Mouse (Mus musculus): Measurements from ENCODE around the gene Gm43191.

Gm43191 gene

DNA sequence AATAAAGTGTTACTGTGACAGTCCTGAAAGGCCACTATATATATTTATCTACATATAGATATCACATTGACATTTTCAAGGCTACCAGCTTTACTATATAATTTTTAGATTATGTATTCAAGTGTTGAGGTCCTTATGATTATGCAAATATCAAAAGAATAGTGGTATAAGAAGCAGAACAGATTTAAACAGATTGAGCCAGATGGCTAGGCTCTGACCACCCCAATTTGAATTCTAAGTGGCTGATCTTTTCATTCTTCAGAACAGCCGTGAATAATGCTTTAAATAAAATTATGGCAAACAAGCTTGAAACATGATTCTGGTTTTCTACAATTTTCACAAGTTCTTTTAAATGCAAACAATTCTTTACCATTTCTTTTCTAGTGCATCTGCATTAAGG lies 49.6 kb downstream of the Gm43191 start:
- DNase-seq (ENCODE audit: inconsistent age in 2 of 2, low spot score in 1 of 2): no peak

DNA sequence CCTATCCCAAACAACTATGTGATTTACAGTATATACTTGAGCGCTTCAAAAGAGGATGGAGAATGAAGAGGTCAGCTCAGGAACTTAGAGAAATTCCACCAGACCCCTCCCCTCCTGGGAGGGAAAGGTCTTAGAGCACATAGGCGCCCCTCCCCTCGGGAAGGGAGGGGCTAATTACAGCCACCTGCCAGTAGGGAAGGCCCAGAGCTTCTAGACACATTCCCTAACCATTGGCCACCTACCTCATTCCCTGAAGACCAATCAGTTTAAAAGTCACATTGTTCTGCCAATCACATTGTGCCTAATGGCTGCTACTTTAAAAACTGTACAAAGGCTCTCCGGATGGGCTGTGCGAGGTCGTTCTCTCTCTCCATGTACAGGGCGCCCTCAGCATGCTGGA lies 58.4 kb downstream of the Gm43191 start:
- DNase-seq (ENCODE audit: inconsistent age in 2 of 2, low spot score in 1 of 2): no peak

DNA sequence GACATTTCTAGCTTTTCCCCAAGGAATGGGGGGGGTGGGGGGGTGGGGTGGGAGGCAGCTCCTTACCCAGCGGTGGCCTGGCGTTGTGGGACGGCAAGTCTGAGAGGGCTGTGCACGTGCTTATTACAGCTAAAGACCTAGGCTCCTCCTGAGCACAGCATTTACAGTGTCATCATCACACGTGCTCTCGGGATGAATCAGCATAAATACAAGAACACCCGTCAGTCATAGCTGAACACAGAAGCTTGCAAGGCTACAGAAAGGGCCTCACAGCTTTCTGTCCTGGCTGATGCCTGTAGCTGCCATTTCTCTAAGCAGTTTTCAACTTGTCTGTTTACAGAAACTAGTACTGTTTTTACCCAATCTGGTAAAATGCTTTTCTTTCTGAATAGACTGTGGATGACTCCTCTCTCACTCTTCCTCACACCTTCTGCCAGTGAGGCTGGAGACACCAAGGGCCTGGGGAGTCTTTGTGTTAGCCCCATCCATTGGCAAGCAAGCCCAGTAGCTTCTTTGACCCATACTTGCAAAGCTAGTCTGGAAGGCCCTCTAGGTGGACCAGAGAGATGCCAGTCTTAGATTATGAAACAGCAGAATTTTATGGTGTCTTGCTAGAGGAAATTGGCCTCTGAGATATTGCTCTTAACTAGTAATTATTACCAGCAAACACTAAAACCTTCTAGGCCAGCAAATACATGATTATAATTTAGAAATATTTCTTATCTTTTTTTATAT lies 60.3 kb downstream of the Gm43191 start:
- no peak for DNase-seq (ENCODE audit: inconsistent age in 2 of 2, low spot score in 1 of 2)

DNA sequence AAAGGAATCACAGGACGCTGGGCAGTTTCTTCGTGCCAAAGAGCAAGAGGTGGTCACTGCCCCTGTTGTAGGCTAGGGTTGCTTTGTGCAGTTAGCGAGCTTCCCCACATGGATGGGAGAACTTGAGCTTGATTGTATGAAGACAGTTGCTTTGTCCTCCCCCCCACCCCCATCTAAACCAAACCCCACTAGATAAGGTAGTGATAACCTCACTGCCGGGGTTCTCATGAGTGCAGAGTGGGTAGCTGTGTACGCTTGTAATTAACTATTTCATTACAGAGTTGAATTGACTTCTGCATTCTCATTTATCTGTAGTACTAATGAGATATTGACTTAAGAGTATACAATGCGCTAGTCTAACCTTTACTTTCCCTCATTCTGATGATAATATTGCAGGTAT lies 62.2 kb downstream of the Gm43191 start:
- no peak for DNase-seq (ENCODE audit: inconsistent age in 2 of 2, low spot score in 1 of 2)

DNA sequence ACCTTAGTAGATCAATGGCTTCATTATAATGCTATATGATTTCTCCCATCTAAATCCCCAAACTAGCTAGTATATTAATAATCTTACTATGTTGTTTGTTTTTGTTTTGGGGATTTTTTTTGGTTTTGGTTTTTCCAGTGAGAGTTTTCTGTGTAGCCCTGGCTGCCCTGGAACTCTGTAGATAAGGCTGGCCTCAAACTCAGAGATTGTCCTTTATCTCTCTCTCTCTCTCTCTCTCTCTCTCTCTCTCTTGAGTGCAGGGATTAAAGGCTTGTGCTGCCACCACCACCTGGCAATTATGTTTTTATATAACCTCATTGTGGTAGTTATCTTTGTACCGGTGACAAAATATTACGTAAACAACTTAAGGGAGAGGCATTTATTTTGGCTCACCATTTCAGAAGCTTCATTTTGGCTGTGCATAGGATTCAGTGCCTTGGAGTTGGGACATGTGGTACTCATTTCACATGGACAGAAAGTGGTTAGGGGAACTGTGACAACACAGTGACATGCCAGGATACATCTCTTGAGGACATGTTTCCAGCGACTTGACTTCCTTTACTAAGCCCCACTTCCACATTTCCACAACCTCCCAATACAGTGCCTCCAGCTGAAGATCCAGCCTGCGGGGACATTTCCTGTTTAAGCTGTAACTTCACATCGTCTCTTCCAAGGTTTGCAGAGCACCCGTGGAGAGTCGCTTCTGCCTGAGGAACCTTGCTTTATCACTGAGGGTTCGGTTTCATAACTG lies 65.6 kb downstream of the Gm43191 start:
- DNase-seq (ENCODE audit: inconsistent age in 2 of 2, low spot score in 1 of 2): no peak

DNA sequence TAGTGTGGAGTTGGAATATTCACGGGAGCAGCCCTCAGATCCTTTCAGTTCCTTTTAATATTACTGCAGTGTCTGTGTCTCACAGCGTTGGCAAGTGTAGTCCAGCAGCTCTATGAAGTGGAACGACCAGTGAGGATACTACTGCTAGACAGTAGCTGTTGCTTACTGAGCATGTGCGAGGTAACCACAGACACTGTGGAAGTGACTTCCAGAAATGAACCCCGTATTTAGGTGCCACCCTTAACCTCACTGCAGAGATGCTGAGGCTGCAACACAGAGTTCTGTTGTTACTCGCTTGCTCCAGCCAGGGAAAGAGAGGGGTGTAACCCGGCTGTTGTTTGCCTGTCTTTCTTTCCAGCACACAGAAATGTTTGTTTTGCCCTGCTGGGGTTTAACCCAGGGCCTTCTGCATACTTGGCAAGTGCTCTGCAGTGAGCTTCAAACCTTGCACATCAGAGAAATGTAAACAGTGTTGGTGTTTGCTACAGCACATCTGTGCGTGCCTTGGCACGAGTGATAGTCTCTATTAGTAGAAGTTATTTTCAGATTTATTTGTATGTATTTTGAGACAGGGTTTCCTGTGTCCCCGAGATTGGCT lies 66.7 kb downstream of the Gm43191 start, which contains the start of gene Trmt13:
TSS of gene Trmt13 (minus strand) at position 293 of the 598 bp plus-strand sequence.
- DNase-seq (ENCODE audit: inconsistent age in 2 of 2, low spot score in 1 of 2): no peak

DNA sequence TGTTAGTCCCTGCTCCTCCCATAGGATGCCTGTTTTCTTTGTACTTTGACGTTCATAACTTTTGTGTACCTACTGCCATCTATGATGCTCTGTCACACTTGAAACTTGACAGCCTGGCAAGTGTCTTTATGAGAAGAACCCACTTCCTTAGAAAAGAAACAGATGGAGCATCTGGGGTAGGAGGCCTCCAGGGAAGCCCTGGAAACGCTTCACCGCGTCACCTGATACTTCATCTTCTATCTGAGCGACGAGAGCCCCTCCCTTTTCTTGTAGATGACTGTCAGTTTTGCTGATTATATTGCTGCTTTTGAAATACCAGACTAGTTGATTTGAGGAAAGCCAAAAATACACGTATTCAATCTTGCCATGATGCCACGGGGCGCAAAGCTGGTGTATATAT lies 76.5 kb downstream of the Gm43191 start:
- no peak for DNase-seq (ENCODE audit: inconsistent age in 2 of 2, low spot score in 1 of 2)

DNA sequence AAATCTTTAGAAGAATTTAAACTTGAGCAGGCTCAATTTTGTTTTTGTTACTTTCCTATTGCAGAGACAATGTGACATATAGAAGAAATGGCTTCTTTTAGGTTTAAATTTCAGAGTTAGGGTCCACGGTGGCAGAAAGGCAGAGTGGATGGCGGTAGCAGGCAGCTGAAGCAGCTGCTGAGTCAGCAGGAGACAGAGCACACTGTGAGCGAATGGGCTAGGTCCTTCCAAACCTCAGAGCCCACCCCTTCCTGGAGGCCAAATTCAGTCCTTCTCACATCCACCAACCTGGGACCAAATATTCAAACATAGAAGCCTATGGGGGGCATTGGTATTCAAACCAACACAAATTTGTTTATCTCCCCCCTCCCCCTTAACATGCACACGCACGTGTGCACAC lies 79.3 kb downstream of the Gm43191 start:
- DNase-seq (ENCODE audit: inconsistent age in 2 of 2, low spot score in 1 of 2): no peak

DNA sequence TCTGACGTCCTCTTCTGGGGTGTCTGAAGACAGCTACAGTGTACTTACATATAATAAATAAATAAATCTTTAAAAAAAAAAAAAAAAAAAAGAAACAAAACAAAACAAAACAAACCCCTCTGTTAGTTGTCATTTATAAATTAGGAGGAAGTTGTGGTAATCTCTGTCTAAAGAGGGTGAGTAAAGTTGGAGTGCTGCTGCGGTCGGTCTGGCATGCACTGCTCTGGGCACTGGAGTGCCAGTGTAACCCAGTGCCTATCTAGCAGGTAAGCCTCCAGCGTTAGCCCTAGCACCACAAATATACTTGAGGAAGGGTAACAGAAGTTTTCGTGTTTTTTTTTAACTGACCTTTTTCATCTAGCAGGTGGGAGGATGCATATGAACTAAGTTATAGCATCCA lies 80.1 kb downstream of the Gm43191 start:
- DNase-seq (ENCODE audit: inconsistent age in 2 of 2, low spot score in 1 of 2): no peak

DNA sequence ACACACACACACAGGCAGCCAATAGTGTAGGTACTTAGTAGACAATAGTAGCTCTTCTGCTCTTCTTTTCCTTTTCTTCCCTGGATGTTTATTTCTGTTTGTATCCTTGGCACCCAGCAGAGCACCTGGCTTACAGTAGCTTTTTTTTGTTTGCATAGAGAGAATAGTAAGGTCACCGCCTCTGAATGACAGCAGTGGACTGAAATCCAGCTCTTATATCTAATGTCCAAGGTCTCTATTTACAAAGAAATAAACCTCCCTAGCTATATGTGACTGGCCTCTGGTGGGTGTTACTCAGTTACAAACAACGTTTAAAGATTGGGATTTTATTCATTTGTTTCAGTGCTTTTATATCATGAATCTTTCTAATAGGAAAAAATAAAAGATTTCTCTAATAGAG lies 81.4 kb downstream of the Gm43191 start:
- no peak for DNase-seq (ENCODE audit: inconsistent age in 2 of 2, low spot score in 1 of 2)

DNA sequence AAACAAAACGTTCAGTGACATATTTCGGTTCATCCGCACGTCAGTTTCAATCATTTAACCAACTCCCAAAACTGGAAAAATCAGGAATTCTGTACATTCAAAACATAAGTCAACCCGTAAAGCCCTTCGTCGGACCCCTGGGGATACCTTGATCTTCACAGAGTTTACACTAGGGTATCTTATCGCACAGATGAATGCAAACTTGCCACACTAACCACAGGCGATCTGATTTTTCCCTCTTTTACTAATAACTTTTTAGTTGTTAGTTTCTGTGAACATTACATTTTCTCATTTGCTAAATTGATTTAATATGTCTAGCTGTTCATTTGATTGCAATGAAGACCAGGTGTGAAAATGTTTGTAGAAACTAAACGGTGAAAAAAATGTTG lies 85.5 kb downstream of the Gm43191 start:
- no peak for DNase-seq (ENCODE audit: inconsistent age in 2 of 2, low spot score in 1 of 2)

DNA sequence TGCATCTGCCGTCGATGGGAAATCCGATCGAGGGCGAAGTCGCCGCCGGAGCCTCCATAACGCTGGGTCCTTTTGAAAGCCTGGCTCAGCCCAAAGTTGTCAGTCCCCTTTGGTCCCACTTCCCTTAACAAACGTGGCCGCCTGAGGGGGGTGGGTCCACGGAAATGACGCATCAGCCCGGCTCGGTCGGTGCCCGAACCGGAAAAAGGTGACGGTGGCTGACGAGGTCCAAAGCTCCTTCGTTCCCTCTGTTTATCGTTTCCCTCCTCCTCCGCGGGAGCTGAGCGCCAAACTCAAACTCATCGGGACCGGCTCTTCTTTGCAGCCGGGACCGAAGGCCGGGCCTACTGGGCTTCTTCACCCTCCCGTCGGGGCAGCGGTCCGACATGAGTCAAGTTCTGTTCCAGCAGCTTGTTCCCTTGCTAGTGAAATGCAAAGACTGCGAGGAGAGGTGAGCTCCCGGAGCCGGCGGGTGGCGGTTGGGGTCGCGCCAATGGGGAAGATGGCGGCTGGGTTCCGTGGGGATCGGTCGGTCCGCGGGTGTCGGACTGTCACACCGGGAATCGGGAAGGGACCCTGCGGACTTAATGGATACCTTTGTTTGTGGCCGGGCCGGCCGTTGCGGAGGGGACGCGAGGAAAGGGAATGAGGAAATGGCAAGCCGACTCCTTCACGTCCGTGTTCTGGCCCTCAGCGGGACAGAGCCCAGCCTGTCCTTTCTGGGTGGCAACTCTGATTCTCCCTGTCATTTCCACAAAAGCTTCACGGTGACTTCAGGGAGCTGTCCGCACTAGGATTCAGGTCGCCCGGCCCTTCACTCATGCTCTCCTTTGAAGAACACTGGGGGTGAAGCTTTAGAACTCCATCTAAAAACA lies 86.1 kb downstream of the Gm43191 start, which contains the start of gene Sass6:
TSS of gene Sass6 (plus strand) at position 255 of the 875 bp plus-strand sequence.
- peak; percentile 97 to 99 for DNase-seq (ENCODE audit: inconsistent age in 2 of 2, low spot score in 1 of 2)

DNA sequence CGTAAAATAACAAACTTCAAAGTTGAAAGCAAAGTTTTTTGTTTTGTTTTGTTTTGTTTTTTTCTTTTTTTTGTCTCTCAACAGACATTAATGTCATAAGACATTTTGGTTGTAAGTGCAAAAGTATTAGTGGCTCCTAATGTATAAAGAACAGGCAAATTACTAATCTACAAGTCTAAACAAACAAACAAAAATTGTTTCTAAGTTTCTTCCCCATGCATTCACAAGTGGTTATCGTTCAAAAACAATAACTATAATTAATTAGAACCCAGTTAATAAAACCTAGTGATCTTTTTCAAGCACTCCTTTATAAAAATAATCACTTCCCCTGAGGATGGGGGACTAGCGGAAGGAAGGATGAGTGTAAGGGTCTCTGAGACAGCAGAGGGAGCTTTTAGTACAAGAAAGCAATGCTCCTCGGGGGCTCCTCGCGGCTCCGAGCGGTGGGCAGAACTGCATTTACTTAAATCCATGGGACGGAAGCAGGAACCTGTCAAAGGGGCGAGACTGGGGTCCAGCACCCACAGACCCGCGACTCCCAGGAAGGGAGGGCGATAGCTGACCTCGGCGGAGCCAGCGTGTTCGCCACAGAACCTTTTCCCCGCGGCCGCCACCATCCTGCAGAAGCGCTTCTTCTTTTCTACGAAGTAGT lies 86.9 kb downstream of the Gm43191 start:
- DNase-seq (ENCODE audit: inconsistent age in 2 of 2, low spot score in 1 of 2): no peak
